Mouse (Mus musculus) hindbrain, postnatal 0 days (tissue): ENCODE data around the gene Mrpl41. TPM values are rescaled to one million over a fixed set of nuclear protein-coding genes. Genes with fewer than 3 reads are reported as not detected.
A peak's percentile ranks its signal among the peaks of the same experiment; 100 is the strongest.

Source experiments
- ATAC-seq: fragments of 200-750 bp; cut with Nextera tagmentation; 2 replicates; pipeline ENCODE4 v1.8.0; 2017; ENCODE audit warnings: mild to moderate bottlenecking, moderate TSS enrichment, moderate library complexity
- DNase-seq: peaks from one replicate; pipeline ENCODE4 v3.0.0-alpha.2; 2015; ENCODE audit warnings: low spot score
- H3K27ac ChIP-seq: fragments of 300-500 bp; sonication (generic); 2 replicates; pipeline ENCODE4 v1.5.1; 2014; ENCODE audit warnings: mild to moderate bottlenecking
- H3K27me3 ChIP-seq: fragments of 300-500 bp; sonication (generic); 2 replicates; pipeline ENCODE4 v1.6.1; 2014; ENCODE audit warnings: low read length, mixed read lengths; ENCODE audit not compliant: insufficient read depth
- H3K36me3 ChIP-seq: fragments of 300-500 bp; sonication (generic); 2 replicates; pipeline ENCODE4 v1.6.1; 2014; ENCODE audit warnings: low read length, mixed read lengths; ENCODE audit not compliant: insufficient read depth
- H3K4me1 ChIP-seq: fragments of 300-500 bp; sonication (generic); 2 replicates; pipeline ENCODE4 v1.6.1; 2014; ENCODE audit warnings: antibody characterized with exemption, low read length, mixed read lengths; ENCODE audit not compliant: insufficient read depth
- H3K4me2 ChIP-seq: fragments of 300-500 bp; sonication (generic); 2 replicates; pipeline ENCODE4 v1.6.1; 2014; ENCODE audit warnings: low read depth, mild to moderate bottlenecking, low read length, moderate library complexity, mixed read lengths
- H3K4me3 ChIP-seq: fragments of 300-500 bp; sonication (generic); 2 replicates; pipeline ENCODE4 v1.5.1; 2014; ENCODE audit warnings: low read length
- H3K9ac ChIP-seq: fragments of 300-500 bp; sonication (generic); replicated peaks from 2 replicates; pipeline ENCODE4 v1.6.1; 2014; ENCODE audit warnings: mild to moderate bottlenecking, low read length, moderate library complexity, mixed read lengths
- H3K9me3 ChIP-seq: fragments of 300-500 bp; sonication (generic); 2 replicates; pipeline ENCODE4 v1.6.1; 2016; ENCODE audit warnings: low read length, mixed read lengths
- CTCF ChIP-seq: IDR thresholded peaks from 2 replicates; pipeline ENCODE4 v1.5.1; 2016; ENCODE audit warnings: antibody characterized with exemption, control low read depth, low read depth
- WGBS: fragments of 180-500 bp; shearing (Covaris S2); extraction: QIAGEN DNeasy Blood & Tissue Kit; methylation state at CpG from one replicate; pipeline ENCODE4 v1.1.7; 2014; 5-methylcytosine and 5-hydroxymethylcytosine counted together
- polyA plus RNA-seq: library from polyadenylated mRNA; unstranded; fragments of >200 nt; fragmentation: Nextera tagmentation; extraction: Ambion mirVana; gene quantifications from 2 replicates; pipeline ENCODE4 v1.2.1, GENCODE M21; 2015
- total RNA-seq: library from RNA; depleted of rRNA; stranded (reverse); fragments of >200 nt; gene quantifications from 2 replicates; pipeline ENCODE4 v1.2.3, GENCODE M21; 2014

Gene Mrpl41
- total and polyA plus RNA-seq, 2 experiments from 2014 or later = 52.7 to 197 TPM

DNA sequence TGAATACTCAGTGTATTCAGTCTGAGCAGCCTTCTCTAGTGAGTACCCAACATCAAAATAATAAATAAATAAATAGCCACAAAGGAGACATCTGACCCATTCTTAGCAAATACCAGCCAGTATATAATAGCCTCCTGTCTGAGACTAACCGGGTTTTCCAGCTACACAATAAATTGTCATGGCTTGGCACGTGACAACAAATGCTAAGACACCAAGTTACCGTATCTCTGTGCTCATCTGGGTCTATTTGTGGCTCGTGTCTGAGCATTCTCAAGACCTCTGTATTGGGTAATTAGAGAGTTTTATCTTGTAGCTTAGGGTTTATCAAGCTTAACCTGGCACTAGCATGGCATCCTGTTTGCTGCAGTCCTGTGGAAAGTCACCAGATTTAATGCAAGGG, 32.8 kb downstream of the Mrpl41 start:
- ATAC-seq (no peak), DNase-seq (no peak)
- no peak overlapping the region for H3K4me3 ChIP-seq
- H3K27me3 ChIP-seq = no peaks in the 10 kb centered on the region
- no peaks in the 10 kb centered on the region for H3K9me3 ChIP-seq
- 65% methylated on average over 4 of the region's 4 CpGs for WGBS
- H3K27ac ChIP-seq = no peak overlapping the region
- no peak for TF ChIP-seq CTCF
- no peaks in the 10 kb centered on the region for H3K4me1 ChIP-seq
- no peak overlapping the region for H3K4me2 ChIP-seq
- H3K36me3 ChIP-seq = no peaks in the 10 kb centered on the region
- H3K9ac ChIP-seq = no peak overlapping the region

DNA sequence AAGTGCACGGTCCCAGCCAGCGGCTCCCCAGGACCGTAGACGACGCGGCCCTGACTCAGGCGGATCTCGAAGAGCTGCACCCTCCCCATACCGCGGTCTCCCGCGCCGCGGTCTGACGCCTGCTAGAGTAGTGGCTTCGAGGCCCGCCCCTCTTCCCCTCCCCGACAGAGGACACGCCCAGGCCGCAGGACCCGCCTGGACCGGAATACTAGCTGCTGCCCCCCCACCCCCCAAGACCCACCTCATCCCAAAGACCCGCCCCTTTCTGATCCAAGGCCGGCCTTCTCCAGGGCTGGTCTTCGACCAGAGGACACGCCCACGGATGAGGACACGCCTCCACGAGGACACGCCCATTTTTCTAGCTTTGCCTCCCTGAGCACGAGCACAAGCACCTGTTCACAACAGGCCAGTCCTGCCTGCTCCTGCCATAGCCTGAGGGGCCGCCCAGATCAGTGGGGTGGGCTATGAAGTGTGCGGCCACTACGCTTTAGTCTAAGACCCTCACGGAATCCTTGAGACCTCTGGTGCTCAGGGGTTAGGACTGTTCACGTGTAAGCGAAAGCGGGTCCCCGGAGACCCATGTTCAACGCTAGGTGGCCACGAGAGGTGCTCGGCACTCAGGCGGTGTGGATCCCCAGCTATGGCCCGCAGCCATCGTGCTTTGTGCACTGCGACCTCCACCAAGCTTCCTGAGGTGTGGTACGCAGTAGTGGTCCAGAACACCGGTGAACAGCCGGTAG, 39.7 kb downstream of the Mrpl41 start, which contains the start of gene Arrdc1:
Gene Arrdc1, minus strand, starts transcription at position 196 of the 740 bp plus-strand sequence.
- no peaks in the 10 kb centered on the region for H3K9me3 ChIP-seq
- DNase-seq (peak; percentile 94), ATAC-seq (peak; percentile 93)
- TF ChIP-seq CTCF = peak; percentile 73
- peak within 1 kb of the TSS; percentile 91 for H3K4me2 ChIP-seq
- H3K27ac ChIP-seq = peak within 1 kb of the TSS; percentile 80
- H3K4me1 ChIP-seq = peaks cover 10% of the 10 kb centered on the region
- H3K27me3 ChIP-seq = no peaks in the 10 kb centered on the region
- H3K4me3 ChIP-seq = peak within 1 kb of the TSS; percentile 75
- peak within 1 kb of the TSS; percentile 80 for H3K9ac ChIP-seq
- H3K36me3 ChIP-seq = no peaks in the 10 kb centered on the region
- under 1% methylated on average over 49 of the region's 49 CpGs for WGBS

DNA sequence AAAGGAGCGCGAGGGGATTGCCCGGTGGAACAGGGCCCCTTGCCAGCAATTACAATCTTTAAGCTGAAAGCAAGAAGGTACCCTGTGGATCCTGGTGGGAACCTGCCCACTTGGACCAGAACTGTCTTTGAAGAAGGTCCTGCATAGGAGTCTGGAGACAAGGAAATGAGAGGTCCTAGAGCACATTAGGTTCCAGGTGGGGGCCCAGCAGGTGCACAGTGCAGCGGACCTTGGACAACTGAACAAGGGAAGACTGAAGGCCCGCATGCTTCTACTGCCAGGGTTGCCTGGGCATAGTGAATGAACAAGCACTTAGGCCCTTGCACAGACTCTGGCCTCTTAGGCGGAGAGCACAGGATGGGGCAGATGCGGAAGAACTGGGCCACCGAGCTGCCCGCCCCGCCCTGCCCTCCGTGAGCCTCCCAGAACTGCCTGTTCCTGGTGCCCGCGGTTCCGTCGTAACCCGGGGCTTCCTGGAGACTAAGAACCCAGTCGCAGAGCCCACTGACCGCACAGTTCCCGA, 40.4 kb downstream of the Mrpl41 start:
- H3K4me3 ChIP-seq = peak overlapping the region; percentile 75
- peaks cover 10% of the 10 kb centered on the region for H3K4me1 ChIP-seq
- TF ChIP-seq CTCF = no peak
- peak overlapping the region; percentile 91 for H3K4me2 ChIP-seq
- H3K27ac ChIP-seq = peak overlapping the region; percentile 80
- 4% methylated on average over 19 of the region's 19 CpGs for WGBS
- peak; percentile 64 for ATAC-seq
- peak; percentile 30 for DNase-seq
- no peaks in the 10 kb centered on the region for H3K36me3 ChIP-seq
- H3K27me3 ChIP-seq = no peaks in the 10 kb centered on the region
- H3K9me3 ChIP-seq = no peaks in the 10 kb centered on the region
- peak overlapping the region; percentile 80 for H3K9ac ChIP-seq

DNA sequence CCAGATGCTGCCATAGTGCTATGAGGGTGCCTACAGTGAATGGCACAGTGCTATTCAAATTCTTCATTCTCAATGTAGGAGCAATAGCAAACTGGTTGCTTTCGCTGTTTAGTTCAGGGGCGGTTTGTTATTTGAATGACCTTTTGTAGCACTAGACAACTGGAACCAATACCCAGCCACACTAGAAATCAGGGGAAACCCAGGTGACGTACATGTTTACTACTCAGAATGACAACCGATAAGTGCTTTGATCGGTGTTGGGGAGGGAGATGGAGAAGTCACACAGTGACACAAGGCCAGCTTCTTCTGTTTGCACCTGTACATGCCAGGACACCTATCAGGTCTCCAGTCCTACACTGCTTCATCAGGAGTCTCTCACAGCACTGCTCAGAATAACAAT, 45.3 kb downstream of the Mrpl41 start:
- DNase-seq = no peak
- Histone ChIP-seq H3K4me2 (no peak overlapping the region), H3K4me1 (peaks cover 10% of the 10 kb centered on the region), H3K27me3 (no peaks in the 10 kb centered on the region), H3K27ac (no peak overlapping the region), H3K9me3 (no peaks in the 10 kb centered on the region), H3K9ac (no peak overlapping the region), H3K4me3 (no peak overlapping the region), H3K36me3 (peaks cover 9% of the 10 kb centered on the region; the same call in 1 of the 2 replicates)
- no peak for ATAC-seq
- 94% methylated on average over 5 of the region's 5 CpGs for WGBS
- TF ChIP-seq CTCF = no peak

DNA sequence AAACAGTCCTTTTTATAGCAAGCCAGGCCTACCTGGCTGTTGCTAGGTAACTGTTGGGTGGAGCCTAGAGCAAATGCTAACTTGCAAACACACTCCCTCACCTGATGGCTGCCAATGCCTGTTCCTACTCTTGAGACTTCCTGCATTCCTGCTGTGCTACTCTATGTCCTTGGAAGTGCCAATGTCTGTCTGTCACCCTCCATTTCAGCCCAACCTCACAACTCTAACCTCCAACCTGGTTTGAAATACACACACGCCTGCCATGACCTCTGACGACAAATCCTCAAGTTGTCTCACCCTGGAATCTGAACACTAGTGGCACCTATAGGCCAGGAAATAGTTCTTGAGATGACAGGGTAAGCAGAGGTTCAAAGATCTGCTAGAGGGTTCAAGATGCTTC, 45.8 kb downstream of the Mrpl41 start:
- DNase-seq = no peak
- Histone ChIP-seq H3K4me1 (peaks cover 8% of the 10 kb centered on the region), H3K36me3 (peaks cover 9% of the 10 kb centered on the region; the same call in 1 of the 2 replicates), H3K9ac (no peak overlapping the region), H3K27ac (no peak overlapping the region), H3K27me3 (no peaks in the 10 kb centered on the region), H3K4me2 (no peak overlapping the region), H3K4me3 (no peak overlapping the region), H3K9me3 (no peaks in the 10 kb centered on the region)
- ATAC-seq = no peak
- 66% methylated on average over 2 of the region's 2 CpGs for WGBS
- TF ChIP-seq CTCF = no peak

DNA sequence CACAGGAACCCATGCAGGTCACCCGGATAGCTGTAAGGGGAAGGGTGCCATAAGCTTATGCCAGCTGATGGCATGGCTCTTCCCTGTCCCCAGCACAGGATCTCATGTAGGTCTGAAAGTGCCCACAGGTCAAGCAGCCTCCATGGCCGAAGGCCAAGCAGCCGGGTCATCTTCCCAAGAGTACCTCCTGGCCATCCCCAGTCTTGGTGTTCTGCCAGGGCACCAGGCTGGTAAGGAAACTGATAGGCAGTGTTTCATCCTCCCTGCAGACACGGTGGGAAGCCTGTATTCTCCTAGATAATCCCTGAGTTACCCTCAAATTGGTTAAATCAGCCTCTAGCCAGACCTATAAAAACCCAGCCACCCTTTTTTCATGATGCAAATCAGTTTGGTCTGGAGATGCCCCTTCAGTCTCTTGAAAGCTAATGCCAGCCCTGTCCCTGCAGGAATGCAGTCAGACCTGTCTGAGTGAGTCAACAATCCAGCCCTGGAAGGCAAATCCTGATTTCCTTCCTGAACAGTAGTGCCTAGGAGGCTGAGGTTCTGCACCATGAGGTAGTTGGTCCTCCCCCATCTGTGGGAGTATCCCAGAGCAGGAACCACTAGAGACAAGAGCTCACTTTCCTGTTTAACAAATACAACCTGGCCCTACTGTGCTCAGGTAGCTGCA, 47.0 kb downstream of the Mrpl41 start:
- Histone ChIP-seq H3K27ac (no peak overlapping the region), H3K27me3 (no peaks in the 10 kb centered on the region), H3K9ac (no peak overlapping the region), H3K9me3 (no peaks in the 10 kb centered on the region), H3K4me2 (no peak overlapping the region), H3K36me3 (peaks cover 9% of the 10 kb centered on the region; the same call in 1 of the 2 replicates), H3K4me3 (no peak overlapping the region), H3K4me1 (no peaks in the 10 kb centered on the region)
- no peak for TF ChIP-seq CTCF
- ATAC-seq (no peak), DNase-seq (no peak)
- 62% methylated on average over 4 of the region's 4 CpGs for WGBS
